ENCODE assay signal across 11 mouse cellular contexts in genomic region chr19:59393777-59394441, GRCm38 (mm10). TPM values are rescaled to one million over a fixed set of nuclear protein-coding genes. Genes with fewer than 3 reads are reported as not detected.
A peak's percentile ranks its signal among the peaks of the same experiment; 100 is the strongest.
DNase-seq lines count a peak whose midpoint lies in the region; ATAC-seq and TF ChIP-seq lines count a peak whose summit lies in the region.
"Had no signal": no experiment of that assay in that cellular context is flagged by ENCODE, and none has a peak within 500 bp of the region (broad histone marks: within the 10 kb centered on the region; RNA-seq: fewer than 3 reads in every experiment).

No protein-coding gene starts in this region.

- peaks cover 14% of the 10 kb centered on the region for H3K4me1 ChIP-seq in hindbrain, embryonic 13.5 days (replicated peaks)
- peaks cover 18% of the 10 kb centered on the region for H3K4me1 ChIP-seq in limb, embryonic 10.5 days
- 0 out of 2 replicates have a peak, but pooled peaks cover 5% of the 10 kb centered on the region for H3K4me1 ChIP-seq in intestine, embryonic 15.5 days (replicated peaks)

- no peak overlapping the region for H3K9ac ChIP-seq in hindbrain, embryonic 13.5 days
- no peak overlapping the region for H3K9ac ChIP-seq in intestine, embryonic 15.5 days
- H3K9ac ChIP-seq: embryonic facial prominence, embryonic 13.5 days; heart, embryonic 13.5 days; liver, embryonic 13.5 days had no signal

- DNase-seq in brain, embryonic 14.5 days (ENCODE audit: low read depth): peak; percentile 81
- DNase-seq in cerebellum, postnatal 10 days: peak; percentile 50 to 60
- no peak for DNase-seq in limb, embryonic 10.5 days (ENCODE audit: low spot score)
- DNase-seq in heart, adult 9 months (ENCODE audit: low spot score in 2 of 2): no peak
- no peak for DNase-seq in gastrocnemius, adult 2 months
- DNase-seq: kidney, adult 9 months; liver, embryonic 13.5 days had no signal

- H3K36me3 ChIP-seq in hindbrain, embryonic 13.5 days: no peaks in the 10 kb centered on the region
- H3K36me3 ChIP-seq in limb, embryonic 10.5 days: no peaks in the 10 kb centered on the region
- no peaks in the 10 kb centered on the region for H3K36me3 ChIP-seq in intestine, embryonic 15.5 days
- H3K36me3 ChIP-seq: embryonic facial prominence, embryonic 13.5 days; heart, embryonic 13.5 days; liver, embryonic 13.5 days had no signal

- 14% methylated on average over 8 of the region's 8 CpGs for WGBS in hindbrain, embryonic 13.5 days
- WGBS in limb, embryonic 10.5 days: 17% methylated on average over 8 of the region's 8 CpGs
- whole genome bisulfite sequencing in intestine, embryonic 15.5 days: 39% methylated on average over 8 of the region's 8 CpGs

- TF ChIP-seq CTCF in brain, embryonic 14.5 days (IDR thresholded peaks at IDR 0.05; ENCODE audit: borderline replicate concordance, extremely low read depth, insufficient read depth, insufficient read length): no peak
- TF ChIP-seq CTCF in gastrocnemius, adult 2 months (IDR thresholded peaks at IDR 0.05): no peak

- peak; percentile 78 for ATAC-seq in hindbrain, embryonic 13.5 days (ENCODE audit: low FRiP score)
- ATAC-seq in intestine, embryonic 15.5 days: no peak

- H3K27ac ChIP-seq in hindbrain, embryonic 13.5 days: no peak overlapping the region
- H3K27ac ChIP-seq in limb, embryonic 10.5 days: peak overlapping the region; percentile 25; the same call in 1 of the 2 replicates
- H3K27ac ChIP-seq in gastrocnemius, adult 2 months: no peak overlapping the region
- H3K27ac ChIP-seq in intestine, embryonic 15.5 days: no peak overlapping the region
- H3K27ac ChIP-seq: embryonic facial prominence, embryonic 13.5 days; heart, embryonic 13.5 days; liver, embryonic 13.5 days had no signal

- H3K4me3 ChIP-seq in hindbrain, embryonic 13.5 days: no peak overlapping the region
- no peak overlapping the region for H3K4me3 ChIP-seq in limb, embryonic 10.5 days
- no peak overlapping the region for H3K4me3 ChIP-seq in gastrocnemius, adult 2 months
- no peak overlapping the region for H3K4me3 ChIP-seq in intestine, embryonic 15.5 days (replicated peaks)
- H3K4me3 ChIP-seq: embryonic facial prominence, embryonic 13.5 days; heart, embryonic 13.5 days; liver, embryonic 13.5 days had no signal

- peaks cover 64% of the 10 kb centered on the region for H3K27me3 ChIP-seq in hindbrain, embryonic 13.5 days
- H3K27me3 ChIP-seq in limb, embryonic 10.5 days (ENCODE audit: low read depth, poor library complexity, severe bottlenecking): peaks cover 82% of the 10 kb centered on the region
- no peaks in the 10 kb centered on the region for H3K27me3 ChIP-seq in intestine, embryonic 15.5 days (replicated peaks)

- intact Hi-C loops in gastrocnemius, adult 2 months (cut with DNase I): no loop called here

- TF ChIP-seq POLR2A in brain, embryonic 14.5 days (IDR thresholded peaks at IDR 0.05; ENCODE audit: borderline replicate concordance, extremely low read depth, insufficient read depth, insufficient read length, poor library complexity, severe bottlenecking): no peak

- no peaks in the 10 kb centered on the region for H3K9me3 ChIP-seq in hindbrain, embryonic 13.5 days
- no peaks in the 10 kb centered on the region for H3K9me3 ChIP-seq in limb, embryonic 10.5 days (replicated peaks)
- no peaks in the 10 kb centered on the region for H3K9me3 ChIP-seq in intestine, embryonic 15.5 days
- H3K9me3 ChIP-seq: embryonic facial prominence, embryonic 13.5 days; heart, embryonic 13.5 days; liver, embryonic 13.5 days had no signal

- no peak overlapping the region for H3K4me2 ChIP-seq in hindbrain, embryonic 13.5 days
- no peak overlapping the region for H3K4me2 ChIP-seq in intestine, embryonic 15.5 days (replicated peaks)
- H3K4me2 ChIP-seq: embryonic facial prominence, embryonic 13.5 days; heart, embryonic 13.5 days; liver, embryonic 13.5 days had no signal

RNA-seq across cellular contexts. Expression of gene Pdzd8, which starts 48.3 kb away (rescaled TPM):
- polyA plus RNA-seq in brain, embryonic 14.5 days (2012; rRNA removed): 10.9 and 18.8 TPM in 2 replicates
- 9.1 and 10.4 TPM in 2 replicates for polyA plus RNA-seq in hindbrain, embryonic 13.5 days (2015; fragmentation: Nextera tagmentation; extraction: Ambion mirVana)
- 10.7 and 12.4 TPM in 2 replicates for polyA plus RNA-seq in limb, embryonic 10.5 days (2016; fragmentation: Nextera tagmentation; extraction: Ambion mirVana)
- 10 to 100 TPM; 12.1 to 17.8 TPM for total RNA-seq in gastrocnemius, adult 2 months (2021)
- 9.7 and 10.1 TPM in 2 replicates for polyA plus RNA-seq in intestine, embryonic 15.5 days (2015; fragmentation: Nextera tagmentation; extraction: Ambion mirVana)

Comparison
In these comparisons a context has a peak if more than half of its experiments do, and no peak if none do; other contexts are left out.
1. DNase-seq: peak in brain, embryonic 14.5 days (single experiment) and cerebellum, postnatal 10 days (2 of 2); none in limb, embryonic 10.5 days (single experiment), heart, adult 9 months (0 of 2) and gastrocnemius, adult 2 months (single experiment).